Mouse (Mus musculus) heart, embryonic 12.5 days (tissue): Measurements from ENCODE around the gene Gucy1b2. TPM values are rescaled to one million over a fixed set of nuclear protein-coding genes. Genes with fewer than 3 reads are reported as not detected.

ENCODE experiments used
- ATAC-seq: fragments of 200-750 bp; cut with Nextera tagmentation; 2 replicates; pipeline ENCODE4 v1.8.0; 2017; ENCODE audit warnings: moderate TSS enrichment, moderate library complexity; ENCODE audit not compliant: insufficient number of reproducible peaks, low FRiP score
- H3K27ac ChIP-seq: fragments of 300-500 bp; sonication (generic); 2 replicates; pipeline ENCODE4 v1.5.1; 2016; ENCODE audit warnings: mild to moderate bottlenecking, moderate library complexity; ENCODE audit not compliant: poor library complexity, severe bottlenecking
- H3K27me3 ChIP-seq: fragments of 300-500 bp; sonication (generic); replicated peaks from 2 replicates; pipeline ENCODE4 v1.6.1; 2016; ENCODE audit warnings: mild to moderate bottlenecking, moderate library complexity
- H3K36me3 ChIP-seq: fragments of 300-500 bp; sonication (generic); 2 replicates; pipeline ENCODE4 v1.6.1; 2016; ENCODE audit warnings: mild to moderate bottlenecking, moderate library complexity
- H3K4me1 ChIP-seq: fragments of 300-500 bp; sonication (generic); replicated peaks from 2 replicates; pipeline ENCODE4 v1.6.1; 2016; ENCODE audit warnings: mild to moderate bottlenecking
- H3K4me2 ChIP-seq: fragments of 300-500 bp; sonication (generic); 2 replicates; pipeline ENCODE4 v1.6.1; 2016; ENCODE audit warnings: mild to moderate bottlenecking, moderate library complexity
- H3K4me3 ChIP-seq: fragments of 300-500 bp; sonication (generic); 2 replicates; pipeline ENCODE4 v1.5.1; 2016; ENCODE audit warnings: mild to moderate bottlenecking
- H3K9ac ChIP-seq: fragments of 300-500 bp; sonication (generic); 2 replicates; pipeline ENCODE4 v1.6.1; 2016; ENCODE audit warnings: mild to moderate bottlenecking, moderate library complexity
- H3K9me3 ChIP-seq: fragments of 300-500 bp; sonication (generic); replicated peaks from 2 replicates; pipeline ENCODE4 v1.6.1; 2016; ENCODE audit warnings: mild to moderate bottlenecking, moderate library complexity
- WGBS: fragments of 180-500 bp; shearing (Covaris S2); methylation state at CpG from one replicate; pipeline ENCODE4 v1.1.7; 2016; 5-methylcytosine and 5-hydroxymethylcytosine counted together
- polyA plus RNA-seq: library from polyadenylated mRNA; unstranded; fragments of >200 nt; fragmentation: Nextera tagmentation; extraction: Ambion mirVana; gene quantifications from 2 replicates; pipeline ENCODE4 v1.2.1, GENCODE M21; 2016

The Gucy1b2 gene
- polyA plus RNA-seq, 1 experiment from 2014 or later = 0.06 TPM

DNA sequence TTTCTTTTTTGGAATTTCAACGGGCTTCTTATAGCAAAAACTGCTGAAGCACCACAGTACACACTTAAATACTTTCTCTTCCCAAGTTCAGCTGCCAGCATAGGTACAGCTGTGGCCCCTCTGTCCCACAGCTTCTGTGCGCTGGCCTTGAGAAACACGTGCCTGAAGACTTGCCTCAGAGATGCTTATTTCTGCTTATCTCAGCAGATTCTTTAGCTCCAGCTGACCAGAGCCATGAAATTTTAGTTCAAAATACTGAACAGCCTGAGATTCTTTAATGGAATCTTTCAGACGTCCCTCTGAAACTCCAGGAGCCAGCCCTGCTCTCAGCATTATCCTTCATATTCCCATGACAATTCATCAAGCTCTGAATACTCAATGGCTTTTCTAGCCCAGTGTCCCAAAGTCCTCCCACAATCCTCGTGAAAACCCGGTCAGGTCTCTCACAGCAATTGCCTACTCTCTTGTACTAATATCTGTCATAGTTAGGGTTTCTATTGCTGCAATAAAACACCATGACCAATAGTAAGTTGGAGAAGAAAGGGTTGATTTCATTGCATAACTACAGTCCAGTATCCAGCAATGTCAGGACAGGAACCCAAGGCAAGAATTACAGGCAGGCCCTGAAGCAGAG is 12.1 kb upstream of the Gucy1b2 start:
- 71% methylated on average over 6 of the region's 6 CpGs for WGBS
- Histone ChIP-seq H3K9ac (no peak overlapping the region), H3K36me3 (no peaks in the 10 kb centered on the region), H3K4me1 (no peaks in the 10 kb centered on the region), H3K4me2 (no peak overlapping the region), H3K27ac (no peak overlapping the region), H3K4me3 (no peak overlapping the region), H3K9me3 (no peaks in the 10 kb centered on the region), H3K27me3 (peaks cover 8% of the 10 kb centered on the region; the same call in 1 of the 2 replicates)
- ATAC-seq = no peak

DNA sequence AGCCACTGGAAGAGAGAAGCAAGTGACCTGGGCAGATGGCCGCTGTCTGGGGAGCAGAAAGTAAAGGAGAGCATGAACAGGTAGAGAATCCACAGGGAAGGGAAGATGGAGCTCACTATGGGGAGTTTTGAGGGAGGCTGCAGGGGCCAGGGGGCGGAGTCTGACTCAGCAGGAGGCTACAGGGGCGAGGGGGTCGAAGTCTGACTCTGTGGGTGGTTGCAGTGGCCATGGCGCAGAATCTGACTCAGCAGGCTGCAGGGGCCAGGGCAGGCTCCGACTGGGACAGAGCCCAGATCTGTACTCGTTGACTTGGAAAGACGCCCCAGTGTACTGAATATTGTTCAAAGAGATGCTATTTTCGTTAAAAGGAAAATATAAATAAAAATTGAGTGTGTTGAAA is 8.9 kb upstream of the Gucy1b2 start:
- Histone ChIP-seq H3K27ac (no peak overlapping the region), H3K4me1 (no peaks in the 10 kb centered on the region), H3K36me3 (no peaks in the 10 kb centered on the region), H3K4me2 (peak overlapping the region; percentile 47), H3K27me3 (peaks cover 8% of the 10 kb centered on the region; the same call in 1 of the 2 replicates), H3K9ac (0 out of 2 replicates have a peak overlapping the region, but pooled peaks have one; percentile 25), H3K4me3 (no peak overlapping the region), H3K9me3 (0 out of 2 replicates have a peak, but pooled peaks cover 3% of the 10 kb centered on the region)
- WGBS = 21% methylated on average over 9 of the region's 9 CpGs
- ATAC-seq = no peak

DNA sequence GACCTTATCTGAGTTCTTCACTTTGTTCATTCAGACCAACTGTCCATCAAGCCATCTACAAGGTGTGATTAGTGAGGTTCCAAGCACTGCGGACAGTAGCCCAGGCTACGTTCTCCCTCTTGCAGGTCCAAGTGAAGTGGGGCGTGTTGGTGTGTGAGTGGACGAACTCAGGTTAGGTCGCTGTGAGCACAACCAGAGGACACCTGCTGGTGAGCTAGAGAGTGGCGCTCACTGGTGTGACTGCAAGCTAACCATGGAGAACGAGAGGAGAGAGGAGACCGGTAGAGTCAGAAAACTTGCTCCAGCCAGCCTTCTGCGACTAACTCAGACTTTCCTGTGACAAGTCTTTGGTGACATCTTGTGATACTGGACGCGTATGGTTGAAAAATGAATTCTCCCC is 3.5 kb upstream of the Gucy1b2 start:
- H3K4me1 ChIP-seq = peaks cover 13% of the 10 kb centered on the region
- no peak overlapping the region for H3K27ac ChIP-seq
- no peak overlapping the region for H3K9ac ChIP-seq
- 0 out of 2 replicates have a peak, but pooled peaks cover 3% of the 10 kb centered on the region for H3K9me3 ChIP-seq
- H3K4me3 ChIP-seq = no peak overlapping the region
- H3K4me2 ChIP-seq = no peak overlapping the region
- ATAC-seq = no peak
- H3K27me3 ChIP-seq = peaks cover 4% of the 10 kb centered on the region; the same call in 1 of the 2 replicates
- no peaks in the 10 kb centered on the region for H3K36me3 ChIP-seq
- 51% methylated on average over 11 of the region's 11 CpGs for WGBS

DNA sequence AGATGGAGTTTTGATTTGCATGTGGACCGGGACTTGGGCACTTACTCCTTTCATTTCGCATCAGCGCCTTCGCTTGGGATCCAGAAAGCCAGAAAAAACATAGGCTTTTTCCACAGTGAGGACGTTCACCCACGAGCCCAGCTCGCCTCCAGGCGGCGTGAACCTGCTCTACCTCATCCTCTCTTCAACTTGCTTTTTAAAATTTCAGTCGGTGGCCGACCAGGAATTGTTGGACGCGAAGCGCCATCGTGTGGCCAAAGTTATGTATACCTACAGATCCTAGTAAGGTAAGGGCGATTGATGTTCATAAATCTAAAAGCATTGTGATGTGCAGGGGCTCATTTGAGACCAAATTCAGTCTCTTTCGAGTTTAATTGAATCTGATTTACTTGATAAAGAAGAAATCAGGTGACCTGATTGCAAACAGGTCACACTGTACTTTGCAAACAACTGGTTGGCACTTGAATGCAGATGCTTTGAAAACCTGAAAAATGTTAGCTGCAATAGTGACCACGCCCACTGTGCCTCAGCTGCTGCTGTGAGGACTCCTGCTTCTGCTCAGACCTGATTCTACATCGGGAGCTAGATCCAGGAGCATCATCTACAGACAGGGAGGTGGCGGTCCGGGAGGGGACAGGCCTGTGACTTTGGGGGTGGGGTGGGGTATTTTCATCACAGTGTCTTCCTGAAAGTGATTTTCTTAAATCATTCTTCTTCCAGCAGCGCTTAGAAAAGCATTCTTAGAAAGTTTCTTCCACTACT is 1.5 kb upstream of the Gucy1b2 start:
- H3K27me3 ChIP-seq = 0 out of 2 replicates have a peak, but pooled peaks cover under 1% of the 10 kb centered on the region
- no peak overlapping the region for H3K9ac ChIP-seq
- ATAC-seq = peak; percentile 22; the same call in 1 of the 2 replicates
- H3K4me3 ChIP-seq = peak overlapping the region; percentile 17; the same call in 1 of the 2 replicates
- H3K9me3 ChIP-seq = 0 out of 2 replicates have a peak, but pooled peaks cover 3% of the 10 kb centered on the region
- H3K27ac ChIP-seq = no peak overlapping the region
- peak overlapping the region; percentile 51 for H3K4me2 ChIP-seq
- WGBS = 16% methylated on average over 22 of the region's 22 CpGs
- H3K4me1 ChIP-seq = peaks cover 22% of the 10 kb centered on the region
- no peaks in the 10 kb centered on the region for H3K36me3 ChIP-seq

DNA sequence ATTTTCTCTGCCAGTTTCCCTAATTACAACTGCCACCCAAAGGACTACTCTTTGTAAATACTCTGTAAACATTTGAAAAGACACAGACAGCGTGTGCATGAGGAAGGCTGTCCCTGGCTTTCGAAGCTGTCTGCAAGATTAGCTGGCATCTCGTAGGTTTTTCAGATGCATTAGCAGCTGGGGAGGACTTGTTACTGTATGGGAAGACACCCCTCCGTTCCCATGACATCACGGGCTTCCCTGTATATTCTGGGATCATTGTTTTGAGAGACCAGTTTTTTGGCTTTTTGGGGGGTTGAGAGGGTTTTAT is 564 bp downstream of the Gucy1b2 start:
- Histone ChIP-seq H3K4me3 (no peak overlapping the region), H3K9ac (no peak overlapping the region), H3K4me1 (peaks cover 22% of the 10 kb centered on the region), H3K4me2 (no peak overlapping the region), H3K9me3 (no peaks in the 10 kb centered on the region), H3K27me3 (0 out of 2 replicates have a peak, but pooled peaks cover 4% of the 10 kb centered on the region), H3K36me3 (no peaks in the 10 kb centered on the region), H3K27ac (no peak overlapping the region)
- 71% methylated on average over 5 of the region's 5 CpGs for WGBS
- ATAC-seq = no peak

DNA sequence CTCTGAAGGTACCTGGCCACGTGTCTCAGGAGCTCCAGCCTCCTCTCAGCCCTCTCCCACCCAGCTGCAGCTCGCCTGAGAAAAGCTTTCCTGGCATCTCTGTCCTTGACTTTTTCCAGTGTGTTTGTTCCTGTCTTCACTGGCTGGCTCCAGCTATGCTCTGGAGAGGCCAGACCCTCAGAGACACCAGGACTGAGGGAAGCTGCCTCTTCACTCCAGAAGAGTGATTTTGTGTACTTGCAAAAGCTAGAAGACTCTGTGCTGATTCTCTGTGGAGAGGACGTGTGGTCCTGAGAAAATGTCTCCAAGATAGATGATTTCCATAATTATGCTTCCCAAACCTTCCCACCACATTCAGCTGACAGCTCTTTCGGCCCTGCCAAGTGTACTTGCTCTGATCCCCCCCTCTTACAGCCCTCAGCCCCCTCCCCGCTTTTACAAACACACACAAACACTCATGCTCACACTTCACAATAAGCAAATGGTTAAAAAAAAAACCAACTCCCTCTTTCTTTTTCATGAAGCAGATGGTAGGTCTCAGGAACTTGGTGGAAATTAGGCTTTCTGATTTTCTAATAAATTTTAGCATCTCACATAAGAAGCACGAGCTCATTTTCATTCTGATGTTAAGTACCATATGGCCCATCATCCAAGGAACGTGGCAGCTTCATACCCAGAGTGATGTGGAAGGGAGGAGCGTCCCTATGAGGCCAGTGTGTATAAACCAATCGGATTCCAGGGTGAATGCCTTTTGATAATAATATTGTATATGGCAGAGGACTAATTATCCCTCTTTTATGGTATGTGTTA is 1.1 kb downstream of the Gucy1b2 start:
- ATAC-seq = no peak
- Histone ChIP-seq H3K27ac (no peak overlapping the region; the same call in 1 of the 2 replicates), H3K36me3 (no peaks in the 10 kb centered on the region), H3K4me3 (no peak overlapping the region), H3K4me1 (peaks cover 22% of the 10 kb centered on the region), H3K4me2 (no peak overlapping the region), H3K27me3 (0 out of 2 replicates have a peak, but pooled peaks cover 4% of the 10 kb centered on the region), H3K9me3 (no peaks in the 10 kb centered on the region), H3K9ac (no peak overlapping the region)
- WGBS = 64% methylated on average over 9 of the region's 9 CpGs

DNA sequence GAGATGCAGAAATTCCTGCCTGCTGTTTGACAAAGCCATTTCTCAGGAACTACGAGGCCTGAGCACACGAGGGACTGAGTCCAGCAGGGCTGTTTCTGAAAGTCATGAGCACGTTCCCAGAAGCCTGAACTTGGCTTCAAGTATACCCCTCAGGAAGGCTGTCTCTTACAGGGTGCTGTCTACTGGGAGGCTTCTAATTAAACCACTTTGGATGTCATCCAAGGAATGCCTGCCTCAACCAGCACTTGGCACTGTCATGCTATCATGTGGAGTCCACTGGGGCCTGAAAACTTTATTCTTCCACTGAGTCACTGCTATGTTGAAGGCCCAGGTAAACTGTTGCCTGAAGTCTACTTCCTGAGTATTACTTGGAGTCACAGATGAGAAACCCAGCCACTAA is 2.0 kb downstream of the Gucy1b2 start:
- ATAC-seq = no peak
- H3K27ac ChIP-seq = no peak overlapping the region; the same call in 1 of the 2 replicates
- H3K4me2 ChIP-seq = no peak overlapping the region

DNA sequence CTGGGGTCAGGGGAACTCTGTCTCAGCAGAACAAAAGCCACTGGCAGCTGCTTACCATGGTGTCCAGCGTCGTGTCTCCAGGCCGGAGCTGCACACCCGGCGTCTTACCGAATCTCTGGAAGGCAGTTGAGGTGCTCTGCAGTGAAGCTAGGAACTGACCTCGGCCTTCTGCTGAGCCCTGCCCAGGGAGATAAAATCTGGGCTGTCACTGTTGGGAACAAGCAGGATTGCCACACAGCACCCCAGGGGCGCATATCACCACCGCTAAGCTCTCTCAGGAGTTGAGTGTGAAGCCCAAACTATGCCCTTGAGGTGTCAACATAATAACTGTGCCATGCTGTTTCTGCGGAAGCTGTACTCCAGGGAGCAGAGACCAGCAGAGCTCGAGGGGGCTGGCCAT is 2.8 kb downstream of the Gucy1b2 start:
- no peak overlapping the region for H3K27ac ChIP-seq
- no peak for ATAC-seq
- no peaks in the 10 kb centered on the region for H3K36me3 ChIP-seq
- H3K4me1 ChIP-seq = peaks cover 22% of the 10 kb centered on the region
- 0 out of 2 replicates have a peak, but pooled peaks cover 4% of the 10 kb centered on the region for H3K27me3 ChIP-seq
- no peak overlapping the region for H3K9ac ChIP-seq
- 58% methylated on average over 11 of the region's 11 CpGs for WGBS
- H3K4me3 ChIP-seq = no peak overlapping the region
- no peaks in the 10 kb centered on the region for H3K9me3 ChIP-seq
- no peak overlapping the region for H3K4me2 ChIP-seq

More for the DNA sequence above, 2.0 kb downstream of the Gucy1b2 start:
- H3K4me1 ChIP-seq = peaks cover 22% of the 10 kb centered on the region
- 55% methylated on average over 3 of the region's 3 CpGs for WGBS
- no peak overlapping the region for H3K9ac ChIP-seq
- no peak overlapping the region for H3K4me3 ChIP-seq
- H3K36me3 ChIP-seq = no peaks in the 10 kb centered on the region
- 0 out of 2 replicates have a peak, but pooled peaks cover 4% of the 10 kb centered on the region for H3K27me3 ChIP-seq
- H3K9me3 ChIP-seq = no peaks in the 10 kb centered on the region

DNA sequence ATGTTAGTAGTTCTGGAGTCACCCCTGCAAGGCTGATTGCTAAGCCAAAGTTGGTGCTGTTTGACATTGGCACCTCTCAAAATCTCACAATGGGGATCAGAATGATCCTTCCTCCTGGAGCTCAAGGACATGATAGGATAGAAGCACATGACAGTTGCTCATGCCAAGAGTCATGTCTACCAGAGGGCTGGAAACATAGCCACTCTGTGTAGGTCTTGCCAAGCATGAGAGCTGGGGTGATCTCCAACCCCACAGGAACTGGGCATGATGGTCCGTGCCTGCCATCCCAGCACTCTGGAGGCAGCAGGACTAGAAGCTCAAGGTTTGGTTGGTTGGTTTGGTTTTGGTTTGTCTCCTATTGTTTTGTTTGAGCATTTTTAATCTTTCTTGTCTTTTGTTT is 5.4 kb downstream of the Gucy1b2 start:
- Histone ChIP-seq H3K4me1 (peaks cover 14% of the 10 kb centered on the region; the same call in 1 of the 2 replicates), H3K4me3 (no peak overlapping the region), H3K9me3 (no peaks in the 10 kb centered on the region), H3K4me2 (no peak overlapping the region), H3K27me3 (0 out of 2 replicates have a peak, but pooled peaks cover 4% of the 10 kb centered on the region), H3K9ac (no peak overlapping the region), H3K27ac (no peak overlapping the region), H3K36me3 (no peaks in the 10 kb centered on the region)
- 79% methylated on average over 1 of the region's 1 CpGs for WGBS
- no peak for ATAC-seq

DNA sequence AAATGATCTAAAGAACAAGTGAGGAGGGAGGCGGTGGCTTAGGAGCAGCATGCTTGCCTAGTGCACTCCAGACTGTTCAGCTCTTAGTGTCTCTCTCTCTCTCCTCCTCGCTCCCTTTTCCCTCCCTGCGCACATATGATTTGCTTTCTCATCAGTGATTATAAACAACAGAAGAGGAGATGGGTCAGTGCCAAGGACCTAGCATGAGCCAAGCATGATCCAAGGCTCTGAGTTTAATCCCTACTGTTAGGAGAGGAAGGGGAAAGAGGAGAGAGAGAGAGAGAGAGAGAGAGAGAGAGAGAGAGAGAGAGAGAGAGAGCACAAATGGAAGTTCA is 8.9 kb downstream of the Gucy1b2 start:
- 72% methylated on average over 3 of the region's 3 CpGs for WGBS
- no peak for ATAC-seq
- Histone ChIP-seq H3K9me3 (no peaks in the 10 kb centered on the region), H3K4me2 (no peak overlapping the region), H3K27ac (no peak overlapping the region), H3K4me1 (no peaks in the 10 kb centered on the region), H3K27me3 (no peaks in the 10 kb centered on the region), H3K36me3 (no peaks in the 10 kb centered on the region), H3K9ac (no peak overlapping the region), H3K4me3 (no peak overlapping the region)
